Mouse (Mus musculus) heart, embryonic 14.5 days (tissue): Measurements from ENCODE around the gene Papolb. TPM values are rescaled to one million over a fixed set of nuclear protein-coding genes. Genes with fewer than 3 reads are reported as not detected.

ENCODE experiments used
- ATAC-seq: fragments of 200-750 bp; cut with Nextera tagmentation; 2 replicates; pipeline ENCODE4 v1.8.0; 2017; ENCODE audit warnings: low read depth, moderate TSS enrichment; ENCODE audit not compliant: insufficient number of reproducible peaks, insufficient read depth, low FRiP score
- H3K27ac ChIP-seq, 2 experiments: fragments of 200-500 bp in 1 of 2; fragments of 300-500 bp in 1 of 2; sonication (generic) in 1 of 2; replicated peaks in 1 of 2; 2 replicates each; pipeline ENCODE4 v1.5.1; 2012 to 2014; ENCODE audit warnings: low read depth in 2 of 2, low read length in 2 of 2, control low read depth in 1 of 2, mild to moderate bottlenecking in 1 of 2, mixed read lengths in 1 of 2; ENCODE audit not compliant: control insufficient read depth in 1 of 2, insufficient read depth in 1 of 2
- H3K27me3 ChIP-seq: fragments of 300-500 bp; sonication (generic); 2 replicates; pipeline ENCODE4 v1.6.1; 2014; ENCODE audit warnings: mild to moderate bottlenecking, low read length, control low read depth; ENCODE audit not compliant: control insufficient read depth, insufficient read depth
- H3K36me3 ChIP-seq: fragments of 300-500 bp; sonication (generic); 2 replicates; pipeline ENCODE4 v1.6.1; 2014; ENCODE audit warnings: mild to moderate bottlenecking, control low read depth, low read length, mixed read lengths; ENCODE audit not compliant: control insufficient read depth, insufficient read depth
- H3K4me1 ChIP-seq, 2 experiments: fragments of 200-500 bp in 1 of 2; fragments of 300-500 bp in 1 of 2; sonication (generic) in 1 of 2; 2 replicates each; pipeline ENCODE4 v1.6.1; 2012 to 2014; ENCODE audit warnings: low read length in 2 of 2, control low read depth in 1 of 2, mixed read lengths in 1 of 2; ENCODE audit not compliant: control insufficient read depth in 2 of 2, insufficient read depth in 2 of 2
- H3K4me2 ChIP-seq: fragments of 300-500 bp; sonication (generic); 2 replicates; pipeline ENCODE4 v1.6.1; 2014; ENCODE audit warnings: mild to moderate bottlenecking, low read length
- H3K4me3 ChIP-seq, 2 experiments: fragments of 200-500 bp in 1 of 2; fragments of 300-500 bp in 1 of 2; sonication (generic) in 1 of 2; 2 replicates each; pipeline ENCODE4 v1.5.1; 2012 to 2014; ENCODE audit warnings: low read length in 2 of 2, mild to moderate bottlenecking in 2 of 2, control low read depth in 1 of 2, low read depth in 1 of 2, moderate library complexity in 1 of 2; ENCODE audit not compliant: control insufficient read depth in 1 of 2, insufficient read depth in 1 of 2
- H3K9ac ChIP-seq: fragments of 300-500 bp; sonication (generic); 2 replicates; pipeline ENCODE4 v1.6.1; 2014; ENCODE audit warnings: mild to moderate bottlenecking, low read length
- H3K9me3 ChIP-seq: fragments of 300-500 bp; sonication (generic); 2 replicates; pipeline ENCODE4 v1.6.1; 2016; ENCODE audit warnings: low read length, control low read depth; ENCODE audit not compliant: control insufficient read depth
- WGBS: fragments of 180-500 bp; shearing (Covaris S2); extraction: QIAGEN DNeasy Blood & Tissue Kit; methylation state at CpG from one replicate; pipeline ENCODE4 v1.1.7; 2014; 5-methylcytosine and 5-hydroxymethylcytosine counted together
- polyA plus RNA-seq: library from polyadenylated mRNA; unstranded; fragments of >200 nt; fragmentation: Nextera tagmentation; extraction: Ambion mirVana; gene quantifications from 2 replicates; pipeline ENCODE4 v1.2.1, GENCODE M21; 2014

Papolb gene
- polyA plus RNA-seq, 1 experiment from 2014 or later: 0.31 TPM

DNA sequence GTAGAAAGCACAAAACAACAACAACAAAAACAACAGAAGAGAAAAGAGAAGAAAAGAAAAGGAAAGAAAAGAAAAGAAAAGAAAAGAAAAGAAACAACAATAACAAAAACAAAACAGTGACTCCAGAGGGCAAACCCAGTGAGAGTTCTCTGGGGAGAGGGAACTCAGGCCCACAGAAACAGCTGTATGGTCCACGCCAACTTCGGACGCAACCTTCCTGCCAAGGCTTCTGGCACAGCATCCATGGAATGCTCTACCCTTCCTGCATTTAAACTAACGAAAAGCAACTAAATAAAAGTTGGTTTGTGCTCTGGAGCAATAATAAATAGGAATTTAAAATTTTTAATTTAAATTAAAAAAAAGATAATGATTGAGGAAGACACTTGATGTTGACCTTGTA lies 26.8 kb upstream of the Papolb start:
- H3K9ac ChIP-seq: no peak overlapping the region
- H3K9me3 ChIP-seq: no peaks in the 10 kb centered on the region
- ATAC-seq: no peak
- H3K4me3 ChIP-seq: no peak overlapping the region
- H3K36me3 ChIP-seq: no peaks in the 10 kb centered on the region
- WGBS: 88% methylated on average over 4 of the region's 4 CpGs
- H3K27ac ChIP-seq: no peak overlapping the region
- H3K27me3 ChIP-seq: no peaks in the 10 kb centered on the region
- no peak overlapping the region for H3K4me2 ChIP-seq
- H3K4me1 ChIP-seq: no peaks in the 10 kb centered on the region

DNA sequence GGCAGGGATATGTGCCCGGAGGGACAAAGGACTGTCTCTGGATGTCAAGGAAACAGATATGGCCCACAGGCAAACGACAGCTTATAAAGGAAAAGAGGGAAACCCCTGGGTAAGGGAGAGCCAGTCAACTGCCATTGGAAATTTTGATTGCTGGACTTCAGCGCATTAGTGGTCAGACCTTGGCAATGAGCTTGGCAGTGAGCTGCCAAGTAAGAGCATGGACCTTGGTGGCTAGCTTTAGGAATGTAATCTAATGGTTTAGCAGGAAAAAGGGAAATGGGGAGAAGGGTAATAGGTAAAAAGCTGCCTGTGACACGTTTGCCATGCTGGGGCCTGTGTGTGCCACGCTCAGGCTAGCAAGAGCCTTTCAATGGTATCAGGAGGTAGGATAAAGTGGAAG lies 26.0 kb upstream of the Papolb start:
- Histone ChIP-seq H3K9ac (no peak overlapping the region), H3K9me3 (no peaks in the 10 kb centered on the region), H3K36me3 (no peaks in the 10 kb centered on the region), H3K4me1 (no peaks in the 10 kb centered on the region), H3K4me3 (no peak overlapping the region), H3K4me2 (no peak overlapping the region), H3K27me3 (no peaks in the 10 kb centered on the region), H3K27ac (no peak overlapping the region)
- WGBS: 73% methylated on average over 5 of the region's 5 CpGs
- no peak for ATAC-seq

DNA sequence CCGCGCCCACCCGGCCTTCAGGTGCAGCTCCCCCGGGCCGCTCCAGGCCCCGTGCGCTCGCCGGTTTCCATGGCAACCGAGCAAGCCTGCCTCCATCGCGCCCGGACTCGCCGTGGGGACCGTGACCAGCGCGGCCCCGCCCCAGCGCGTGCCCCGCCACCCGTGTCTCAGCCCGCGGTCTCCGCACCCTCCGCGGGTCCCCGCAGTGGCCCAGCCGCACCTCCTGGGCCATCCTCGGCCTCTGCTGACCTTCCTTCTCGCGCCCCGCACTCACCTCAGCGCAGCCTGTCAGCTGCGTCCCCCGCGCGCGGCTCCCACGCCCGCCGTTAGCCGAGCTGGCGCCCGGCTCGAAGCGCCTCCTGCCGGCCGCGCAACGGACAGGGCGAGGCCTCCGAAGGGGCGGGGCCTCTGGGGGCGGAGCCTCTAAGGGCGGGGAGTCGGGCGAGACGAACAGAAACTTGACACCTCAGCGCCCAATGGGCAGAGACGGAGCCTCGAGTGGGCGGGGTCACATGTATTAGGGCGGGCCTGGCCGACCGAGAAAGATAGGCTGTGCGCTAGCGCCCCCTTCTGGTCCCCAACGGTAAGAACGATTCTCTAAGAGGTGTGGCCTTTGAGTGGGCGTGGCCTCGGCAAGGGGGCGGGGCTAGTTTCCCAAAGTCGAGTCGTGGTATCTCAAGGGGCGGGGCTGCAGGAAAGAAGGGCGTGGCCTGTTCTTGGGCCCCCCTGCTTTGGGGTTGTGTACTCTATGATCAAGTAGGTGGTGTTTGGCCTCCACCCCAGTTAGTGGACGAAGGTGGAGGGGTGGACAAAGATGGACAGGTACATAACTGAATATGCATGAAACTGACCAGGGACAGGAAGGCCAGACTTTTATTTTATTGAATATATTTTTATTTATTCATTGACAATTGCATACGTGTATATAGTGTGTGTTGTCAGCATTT lies 21.1 kb upstream of the Papolb start, which contains the start of gene Radil:
Radil (minus strand) TSS at position 393 of the 947 bp plus-strand sequence.
- peak; percentile 93 for ATAC-seq
- Histone ChIP-seq H3K27me3 (no peaks in the 10 kb centered on the region), H3K4me3 (peak within 1 kb of the TSS; percentile 56 to 62), H3K27ac (peak within 1 kb of the TSS; percentile 75 to 79), H3K9ac (peak within 1 kb of the TSS; percentile 79), H3K4me2 (peak within 1 kb of the TSS; percentile 96), H3K9me3 (no peaks in the 10 kb centered on the region), H3K4me1 (peaks cover 14 to 19% of the 10 kb centered on the region in 2 experiments), H3K36me3 (no peaks in the 10 kb centered on the region)
- 2% methylated on average over 78 of the region's 80 CpGs for WGBS

DNA sequence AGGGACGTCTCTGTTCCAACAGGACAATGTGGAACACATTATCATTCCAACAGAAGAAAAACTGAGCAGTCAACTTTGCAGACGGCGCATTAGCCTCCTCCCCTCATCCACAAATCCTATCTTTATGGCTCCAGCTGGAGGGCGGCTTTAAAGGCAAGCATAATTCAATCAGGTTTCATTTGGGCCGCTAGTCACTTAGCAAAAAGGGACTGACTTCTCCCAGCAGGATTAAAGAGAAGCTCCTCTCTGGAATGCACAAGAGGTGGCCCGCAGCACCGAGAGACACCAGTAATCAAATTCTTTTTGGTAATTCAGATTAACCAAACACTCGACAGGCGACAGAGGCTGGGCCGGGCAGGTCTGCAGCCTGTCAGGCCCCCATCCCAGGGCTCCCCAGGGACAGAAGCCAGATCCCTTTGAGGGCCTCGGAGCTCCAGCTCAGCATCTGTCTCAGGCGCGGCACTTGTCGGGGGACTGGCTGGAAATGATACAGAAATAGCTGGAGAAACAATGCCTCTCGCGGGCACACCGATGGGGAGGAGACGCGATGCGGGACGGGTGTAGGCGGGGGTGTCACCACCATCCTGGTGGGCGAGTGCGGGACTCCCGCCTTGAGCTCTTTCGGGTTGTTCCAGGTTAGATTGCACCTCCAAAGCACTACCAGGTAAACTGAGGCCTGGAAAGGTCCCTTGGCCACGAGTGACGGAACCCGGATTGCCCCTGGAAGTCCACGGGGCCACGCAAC lies 20.3 kb upstream of the Papolb start:
- peak overlapping the region; percentile 96 for H3K4me2 ChIP-seq
- no peaks in the 10 kb centered on the region for H3K36me3 ChIP-seq
- H3K27ac ChIP-seq: peak overlapping the region; percentile 75 to 79
- H3K4me1 ChIP-seq: peaks cover 20 to 28% of the 10 kb centered on the region in 2 experiments
- peak overlapping the region; percentile 79 for H3K9ac ChIP-seq
- H3K27me3 ChIP-seq: no peaks in the 10 kb centered on the region
- no peaks in the 10 kb centered on the region for H3K9me3 ChIP-seq
- WGBS: under 1% methylated on average over 30 of the region's 31 CpGs
- peak overlapping the region; percentile 56 to 62 for H3K4me3 ChIP-seq
- ATAC-seq: peak; percentile 51; the same call in 1 of the 2 replicates

DNA sequence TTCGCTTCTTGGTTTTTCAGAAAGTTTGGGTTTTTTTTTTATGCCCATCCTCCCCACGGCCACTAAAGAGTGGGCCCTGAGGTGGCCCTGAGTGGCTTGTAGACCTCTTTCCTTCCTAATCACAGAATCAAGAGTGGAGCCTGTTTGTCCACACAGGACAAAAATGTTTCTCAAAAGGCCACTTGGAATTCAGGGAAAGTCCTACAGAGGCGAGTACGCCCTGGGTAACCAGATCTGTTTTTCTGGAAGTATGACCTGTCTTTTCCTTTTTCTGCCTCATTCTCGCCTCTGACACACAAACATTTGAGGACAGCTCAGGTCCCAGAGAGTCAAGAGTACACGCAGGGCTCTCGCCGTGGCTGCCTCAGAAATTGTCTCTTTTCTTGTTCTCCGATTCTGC lies 19.6 kb upstream of the Papolb start:
- no peaks in the 10 kb centered on the region for H3K36me3 ChIP-seq
- H3K27me3 ChIP-seq: no peaks in the 10 kb centered on the region
- H3K27ac ChIP-seq: peak overlapping the region; percentile 75 to 79
- H3K9me3 ChIP-seq: no peaks in the 10 kb centered on the region
- ATAC-seq: no peak
- peaks cover 25 to 35% of the 10 kb centered on the region in 2 experiments for H3K4me1 ChIP-seq
- 39% methylated on average over 9 of the region's 9 CpGs for WGBS
- H3K4me2 ChIP-seq: peak overlapping the region; percentile 96
- H3K4me3 ChIP-seq: peak overlapping the region; percentile 56 to 62; a peak in 2 of 4 replicates
- H3K9ac ChIP-seq: peak overlapping the region; percentile 79

DNA sequence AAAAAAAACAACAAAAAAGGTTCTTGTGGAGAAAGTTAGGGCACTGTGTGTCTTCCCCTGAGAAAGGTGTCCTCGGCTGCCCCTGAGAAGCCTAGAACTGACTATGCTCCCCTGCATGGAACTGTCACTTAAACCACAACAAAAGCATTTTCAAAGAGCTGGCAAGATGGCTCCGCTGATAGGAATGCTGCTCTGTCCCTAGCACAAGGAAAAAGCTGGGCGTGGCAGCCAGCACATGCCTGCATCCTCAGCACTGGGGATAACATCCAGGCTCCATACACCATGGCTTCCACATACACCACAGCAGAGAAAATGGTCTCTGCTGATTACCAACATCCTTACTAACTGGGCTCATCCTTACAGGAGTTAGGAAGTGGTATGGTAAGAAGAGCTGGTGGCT lies 17.2 kb upstream of the Papolb start:
- no peak overlapping the region for H3K9ac ChIP-seq
- ATAC-seq: no peak
- no peak overlapping the region for H3K4me2 ChIP-seq
- no peak overlapping the region for H3K27ac ChIP-seq
- H3K9me3 ChIP-seq: no peaks in the 10 kb centered on the region
- peaks cover 28 to 41% of the 10 kb centered on the region in 2 experiments for H3K4me1 ChIP-seq
- 85% methylated on average over 3 of the region's 3 CpGs for WGBS
- no peaks in the 10 kb centered on the region for H3K27me3 ChIP-seq
- no peak overlapping the region for H3K4me3 ChIP-seq
- H3K36me3 ChIP-seq: no peaks in the 10 kb centered on the region

DNA sequence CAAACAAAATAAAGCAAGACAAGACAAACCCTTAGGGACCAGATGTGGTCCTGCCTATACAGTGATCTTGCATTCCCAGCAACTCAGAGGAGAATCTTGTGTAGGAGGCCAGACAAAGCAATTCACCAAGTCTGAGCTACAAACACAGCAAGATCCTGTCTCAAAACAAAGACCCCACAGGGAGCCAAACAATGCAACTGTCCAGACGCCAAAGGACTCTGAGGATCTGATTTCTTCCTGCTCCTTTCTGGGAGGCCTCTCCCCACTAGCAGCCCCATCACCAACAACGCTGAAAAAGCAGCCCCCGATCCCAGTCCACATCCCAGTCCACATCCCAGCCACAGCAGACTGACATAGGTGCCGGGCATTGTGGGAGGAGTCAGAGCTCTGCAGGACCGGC lies 16.5 kb upstream of the Papolb start:
- Histone ChIP-seq H3K4me1 (peaks cover 28 to 43% of the 10 kb centered on the region in 2 experiments), H3K4me3 (no peak overlapping the region), H3K36me3 (no peaks in the 10 kb centered on the region), H3K9me3 (no peaks in the 10 kb centered on the region), H3K27ac (no peak overlapping the region), H3K9ac (no peak overlapping the region), H3K27me3 (no peaks in the 10 kb centered on the region), H3K4me2 (no peak overlapping the region)
- 20% methylated on average over 5 of the region's 5 CpGs for WGBS
- ATAC-seq: no peak
